Mouse (Mus musculus): ENCODE results near the gene Cd200. TPM values are rescaled to one million over a fixed set of nuclear protein-coding genes. Genes with fewer than 3 reads are reported as not detected.
A peak's percentile ranks its signal among the peaks of the same experiment; 100 is the strongest.
"Not testable (repeated sequence)": the region's sequence is repeated elsewhere in the genome, so short reads cannot be mapped to it uniquely, and the experiment has no call there.

Cd200 gene
- polyA plus RNA-seq, 1 experiment from 2014 or later, result 424 TPM

- Histone ChIP-seq H3K4me2 (replicated peaks; ENCODE audit: low read depth, low read length) (no peak overlapping the region), H3K27me3 (replicated peaks; ENCODE audit: insufficient read depth, low read length) (no peaks in the 10 kb centered on the region), H3K4me3 (ENCODE audit: low read depth, low read length) (no peak overlapping the region), H3K4me1 (ENCODE audit: insufficient read depth, low read depth, low read length) (peaks cover 5% of the 10 kb centered on the region; the same call in 1 of the 2 replicates), H3K9me3 (ENCODE audit: low read length) (no peaks in the 10 kb centered on the region), H3K27ac (ENCODE audit: low read length) (no peak overlapping the region), H3K36me3 (ENCODE audit: insufficient read depth, low read length) (no peaks in the 10 kb centered on the region), H3K9ac (replicated peaks; ENCODE audit: low read depth) (no peak overlapping the region)
- peak; percentile 61 for ATAC-seq
- DNase-seq (ENCODE audit: low spot score), result peak; percentile 49
- no peak for TF ChIP-seq CTCF (IDR thresholded peaks at IDR 0.05)
- TF ChIP-seq EP300 (IDR thresholded peaks at IDR 0.05), result no peak
Measured at GRCm38 (mm10) chr16:45352875-45353274, 56.0 kb downstream of the Cd200 start.

GRCm38 (mm10) chr16:45350767-45351166, 58.1 kb downstream of the Cd200 start:
- DNase-seq (ENCODE audit: low spot score) (no peak), ATAC-seq (no peak)
- no peak overlapping the region for H3K27ac ChIP-seq (ENCODE audit: low read length)
- 55% methylated on average over 4 of the region's 4 CpGs for WGBS
- H3K36me3 ChIP-seq (ENCODE audit: insufficient read depth, low read length), result no peaks in the 10 kb centered on the region
- H3K27me3 ChIP-seq (replicated peaks; ENCODE audit: insufficient read depth, low read length), result no peaks in the 10 kb centered on the region
- H3K4me1 ChIP-seq (ENCODE audit: insufficient read depth, low read depth, low read length), result no peaks in the 10 kb centered on the region
- no peak overlapping the region for H3K4me3 ChIP-seq (ENCODE audit: low read depth, low read length)
- TF ChIP-seq CTCF (IDR thresholded peaks at IDR 0.05) (no peak), EP300 (IDR thresholded peaks at IDR 0.05) (no peak)
- no peaks in the 10 kb centered on the region for H3K9me3 ChIP-seq (ENCODE audit: low read length)
- H3K9ac ChIP-seq (replicated peaks; ENCODE audit: low read depth), result no peak overlapping the region
- H3K4me2 ChIP-seq (replicated peaks; ENCODE audit: low read depth, low read length), result no peak overlapping the region

- 53% methylated on average over 3 of the region's 3 CpGs for WGBS
- DNase-seq (ENCODE audit: low spot score) (peak; percentile 61), ATAC-seq (peak; percentile 85)
- TF ChIP-seq EP300 (IDR thresholded peaks at IDR 0.05) (peak; percentile 96), CTCF (IDR thresholded peaks at IDR 0.05) (no peak)
- no peak overlapping the region for H3K4me2 ChIP-seq (replicated peaks; ENCODE audit: low read depth, low read length)
- peak overlapping the region; percentile 72 for H3K27ac ChIP-seq (ENCODE audit: low read length)
- no peak overlapping the region for H3K4me3 ChIP-seq (ENCODE audit: low read depth, low read length)
- no peak overlapping the region for H3K9ac ChIP-seq (replicated peaks; ENCODE audit: low read depth)
- no peaks in the 10 kb centered on the region for H3K4me1 ChIP-seq (ENCODE audit: insufficient read depth, low read depth, low read length)
- no peaks in the 10 kb centered on the region for H3K9me3 ChIP-seq (ENCODE audit: low read length)
- H3K36me3 ChIP-seq (ENCODE audit: insufficient read depth, low read length), result no peaks in the 10 kb centered on the region
- no peaks in the 10 kb centered on the region for H3K27me3 ChIP-seq (replicated peaks; ENCODE audit: insufficient read depth, low read length)
Measured at GRCm38 (mm10) chr16:45349523-45350298, 59.1 kb downstream of the Cd200 start.

DNA sequence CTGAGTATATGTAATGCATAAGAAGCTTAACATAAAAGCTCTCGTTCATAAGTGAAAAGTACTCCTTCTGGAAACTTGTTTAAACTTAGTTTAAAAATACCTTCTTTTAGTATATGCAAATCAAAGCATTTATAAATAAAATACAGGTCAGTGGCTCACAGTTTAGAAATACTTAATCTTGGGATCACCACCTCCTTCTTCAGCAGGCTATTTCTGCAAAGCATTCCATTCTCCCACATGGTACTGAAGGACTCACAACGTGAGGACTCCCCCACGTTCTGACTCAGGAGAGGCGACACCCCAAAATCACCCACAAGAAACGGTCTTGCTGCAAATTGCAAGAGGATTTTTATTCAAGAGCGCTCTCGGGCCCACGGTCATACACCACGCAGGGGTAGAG, 60.6 kb downstream of the Cd200 start:
- DNase-seq (ENCODE audit: low spot score); H3K27ac ChIP-seq (ENCODE audit: low read length); H3K4me1 ChIP-seq (ENCODE audit: insufficient read depth, low read depth, low read length); H3K4me2 ChIP-seq (replicated peaks; ENCODE audit: low read depth, low read length); H3K9me3 ChIP-seq (ENCODE audit: low read length); H3K36me3 ChIP-seq (ENCODE audit: insufficient read depth, low read length); H3K27me3 ChIP-seq (replicated peaks; ENCODE audit: insufficient read depth, low read length); ATAC-seq; H3K4me3 ChIP-seq (ENCODE audit: low read depth, low read length); H3K9ac ChIP-seq (replicated peaks; ENCODE audit: low read depth): not testable (repeated sequence)
- 85% methylated on average over 5 of the region's 9 CpGs for WGBS

GRCm38 (mm10) chr16:45346930-45347387, 61.9 kb downstream of the Cd200 start:
- Histone ChIP-seq H3K36me3 (ENCODE audit: insufficient read depth, low read length) (no peaks in the 10 kb centered on the region), H3K4me2 (replicated peaks; ENCODE audit: low read depth, low read length) (no peak overlapping the region), H3K4me3 (ENCODE audit: low read depth, low read length) (no peak overlapping the region), H3K4me1 (ENCODE audit: insufficient read depth, low read depth, low read length) (no peaks in the 10 kb centered on the region), H3K9ac (replicated peaks; ENCODE audit: low read depth) (no peak overlapping the region), H3K27me3 (replicated peaks; ENCODE audit: insufficient read depth, low read length) (no peaks in the 10 kb centered on the region), H3K27ac (ENCODE audit: low read length) (no peak overlapping the region), H3K9me3 (ENCODE audit: low read length) (no peaks in the 10 kb centered on the region)
- DNase-seq (ENCODE audit: low spot score), result no peak
- 92% methylated on average over 5 of the region's 5 CpGs for WGBS
- TF ChIP-seq EP300 (IDR thresholded peaks at IDR 0.05) (no peak), CTCF (IDR thresholded peaks at IDR 0.05) (no peak)
- ATAC-seq, result no peak

- H3K27ac ChIP-seq (ENCODE audit: low read length), result no peak overlapping the region
- ATAC-seq (no peak), DNase-seq (ENCODE audit: low spot score) (no peak)
- H3K36me3 ChIP-seq (ENCODE audit: insufficient read depth, low read length), result no peaks in the 10 kb centered on the region
- H3K9ac ChIP-seq (replicated peaks; ENCODE audit: low read depth), result no peak overlapping the region
- WGBS, result 95% methylated on average over 2 of the region's 2 CpGs
- no peak overlapping the region for H3K4me3 ChIP-seq (ENCODE audit: low read depth, low read length)
- no peak overlapping the region for H3K4me2 ChIP-seq (replicated peaks; ENCODE audit: low read depth, low read length)
- no peaks in the 10 kb centered on the region for H3K27me3 ChIP-seq (replicated peaks; ENCODE audit: insufficient read depth, low read length)
- TF ChIP-seq CTCF (IDR thresholded peaks at IDR 0.05), result no peak
- TF ChIP-seq EP300 (IDR thresholded peaks at IDR 0.05), result no peak
- no peaks in the 10 kb centered on the region for H3K4me1 ChIP-seq (ENCODE audit: insufficient read depth, low read depth, low read length)
- H3K9me3 ChIP-seq (ENCODE audit: low read length), result no peaks in the 10 kb centered on the region
Measured at GRCm38 (mm10) chr16:45346367-45346766, 62.5 kb downstream of the Cd200 start.

Data from lung, postnatal 0 days (tissue).